Mouse (Mus musculus) neural tube, embryonic 15.5 days (tissue): ENCODE data around the gene Pear1. TPM values are rescaled to one million over a fixed set of nuclear protein-coding genes. Genes with fewer than 3 reads are reported as not detected.

Source experiments
- ATAC-seq: fragments of 200-750 bp; cut with Nextera tagmentation; 2 replicates; pipeline ENCODE4 v1.8.0; 2017; ENCODE audit warnings: mild to moderate bottlenecking, moderate TSS enrichment, moderate library complexity; ENCODE audit not compliant: low FRiP score
- H3K27ac ChIP-seq: fragments of 300-500 bp; sonication (generic); replicated peaks from 2 replicates; pipeline ENCODE4 v1.5.1; 2015; ENCODE audit warnings: mild to moderate bottlenecking, inconsistent platforms
- H3K27me3 ChIP-seq: fragments of 300-500 bp; sonication (generic); replicated peaks from 2 replicates; pipeline ENCODE4 v1.6.1; 2015; ENCODE audit warnings: inconsistent platforms
- H3K36me3 ChIP-seq: fragments of 300-500 bp; sonication (generic); 2 replicates; pipeline ENCODE4 v1.6.1; 2015; ENCODE audit warnings: inconsistent platforms
- H3K4me1 ChIP-seq: fragments of 300-500 bp; sonication (generic); 2 replicates; pipeline ENCODE4 v1.6.1; 2015; ENCODE audit warnings: inconsistent platforms
- H3K4me2 ChIP-seq: fragments of 300-500 bp; sonication (generic); 2 replicates; pipeline ENCODE4 v1.6.1; 2015; ENCODE audit warnings: inconsistent platforms, mild to moderate bottlenecking, moderate library complexity
- H3K4me3 ChIP-seq: fragments of 300-500 bp; sonication (generic); replicated peaks from 2 replicates; pipeline ENCODE4 v1.5.1; 2015; ENCODE audit warnings: mild to moderate bottlenecking, inconsistent platforms
- H3K9ac ChIP-seq: fragments of 300-500 bp; sonication (generic); replicated peaks from 2 replicates; pipeline ENCODE4 v1.6.1; 2015; ENCODE audit warnings: mild to moderate bottlenecking, inconsistent platforms
- H3K9me3 ChIP-seq: fragments of 300-500 bp; sonication (generic); replicated peaks from 2 replicates; pipeline ENCODE4 v1.6.1; 2016; ENCODE audit warnings: inconsistent platforms
- whole genome bisulfite sequencing: fragments of 180-500 bp; shearing (Covaris S2); methylation state at CpG from one replicate; pipeline ENCODE4 v1.1.7; 2015; ENCODE audit warnings: mixed read lengths; 5-methylcytosine and 5-hydroxymethylcytosine counted together
- polyA plus RNA-seq: library from polyadenylated mRNA; unstranded; fragments of >200 nt; fragmentation: Nextera tagmentation; extraction: Ambion mirVana; gene quantifications from 2 replicates; pipeline ENCODE4 v1.2.1, GENCODE M21; 2015

Pear1 gene
- polyA plus RNA-seq, 1 experiment from 2014 or later, result 9.1 TPM

DNA sequence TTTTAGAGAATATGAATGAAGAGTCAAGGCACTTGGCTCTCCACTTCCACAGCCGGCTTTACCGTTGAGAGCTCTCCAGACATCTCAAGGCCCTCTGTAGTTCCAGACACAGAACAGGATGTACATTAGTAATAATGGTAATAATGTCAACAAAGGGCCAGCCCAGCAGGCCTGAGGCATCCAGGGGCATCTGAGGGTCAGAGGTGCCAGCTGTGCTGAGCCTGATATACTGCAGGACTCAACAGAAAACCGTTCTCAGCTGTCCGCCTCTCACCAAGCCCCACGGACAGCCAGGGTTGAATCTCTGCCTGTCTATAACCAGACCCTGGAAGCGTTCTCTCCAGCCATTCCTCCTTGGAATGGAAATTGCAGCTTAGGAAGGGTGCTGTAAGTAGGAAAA, 99.5 kb downstream of the Pear1 start:
- H3K4me2 ChIP-seq, result no peak overlapping the region
- H3K4me1 ChIP-seq, result no peaks in the 10 kb centered on the region
- no peak overlapping the region for H3K9ac ChIP-seq
- no peak overlapping the region for H3K27ac ChIP-seq
- H3K4me3 ChIP-seq, result no peak overlapping the region
- peaks cover 92% of the 10 kb centered on the region for H3K36me3 ChIP-seq
- H3K27me3 ChIP-seq, result no peaks in the 10 kb centered on the region
- H3K9me3 ChIP-seq, result no peaks in the 10 kb centered on the region
- WGBS, result 77% methylated on average over 6 of the region's 6 CpGs
- no peak for ATAC-seq

DNA sequence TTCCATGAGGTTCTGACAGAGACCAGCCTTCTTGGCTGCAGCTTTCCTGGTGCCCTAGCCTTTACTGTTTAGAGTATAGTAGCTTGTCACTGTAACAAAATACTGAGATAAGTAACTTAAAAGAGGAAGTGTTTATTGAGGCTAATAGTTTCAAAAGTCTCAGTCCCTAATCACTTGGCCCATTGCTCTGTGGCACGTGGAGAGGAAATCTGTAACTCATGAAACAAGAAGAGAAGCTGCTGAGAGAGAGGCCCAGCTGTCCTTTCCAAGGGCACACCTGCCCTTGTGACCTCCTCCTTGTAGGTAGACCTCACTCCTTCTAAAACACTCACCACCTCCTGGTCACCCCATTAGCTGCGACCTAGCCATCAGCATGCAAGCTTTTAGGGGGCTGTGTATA, 105.6 kb downstream of the Pear1 start:
- H3K9me3 ChIP-seq, result no peaks in the 10 kb centered on the region
- no peak overlapping the region for H3K4me3 ChIP-seq
- 95% methylated on average over 2 of the region's 2 CpGs for WGBS
- peaks cover 93% of the 10 kb centered on the region for H3K36me3 ChIP-seq
- H3K9ac ChIP-seq, result no peak overlapping the region
- no peaks in the 10 kb centered on the region for H3K4me1 ChIP-seq
- no peak overlapping the region for H3K27ac ChIP-seq
- no peak overlapping the region for H3K4me2 ChIP-seq
- no peak for ATAC-seq
- no peaks in the 10 kb centered on the region for H3K27me3 ChIP-seq

Other genes with a start within 250 kb of the Pear1 start
- gene Arhgef11, start 206.7 kb downstream of the Pear1 start, polyA plus RNA-seq, result 19.5 and 19.6 TPM in 2 replicates
- gene Lrrc71, start 75.7 kb downstream of the Pear1 start, polyA plus RNA-seq, result 0.44 and 1.0 TPM in 2 replicates
- 41.2 and 50.1 TPM in 2 replicates for gene Ntrk1, start 29.1 kb downstream of the Pear1 start, polyA plus RNA-seq
- 1.1 and 2.0 TPM in 2 replicates for gene Insrr, start 27.4 kb downstream of the Pear1 start, polyA plus RNA-seq
- 5.0 TPM in 1 of 2 replicates, not detected in the other for gene Sh2d2a, start 22.4 kb upstream of the Pear1 start, polyA plus RNA-seq
- gene Prcc, start 61.3 kb upstream of the Pear1 start, polyA plus RNA-seq, result 16.2 and 17.5 TPM in 2 replicates
- 137 and 160 TPM in 2 replicates for gene Hdgf, start 82.0 kb upstream of the Pear1 start, polyA plus RNA-seq
- gene Mrpl24, start 95.2 kb upstream of the Pear1 start, polyA plus RNA-seq, result 51.0 and 59.5 TPM in 2 replicates
- 21.6 and 31.7 TPM in 2 replicates for gene Isg20l2, start 106.0 kb upstream of the Pear1 start, polyA plus RNA-seq
- 19.3 and 19.7 TPM in 2 replicates for gene Rrnad1, start 106.4 kb upstream of the Pear1 start, polyA plus RNA-seq
- gene Crabp2, start 124.4 kb upstream of the Pear1 start, polyA plus RNA-seq, result 81.1 and 86.0 TPM in 2 replicates
- gene Nes, start 146.8 kb upstream of the Pear1 start, polyA plus RNA-seq, result 22.5 and 22.8 TPM in 2 replicates
- gene Bcan, start 175.9 kb upstream of the Pear1 start, polyA plus RNA-seq, result 127 and 139 TPM in 2 replicates
- 0.34 and 0.90 TPM in 2 replicates for gene Hapln2, start 203.3 kb upstream of the Pear1 start, polyA plus RNA-seq
- gene Gpatch4, start 218.8 kb upstream of the Pear1 start, polyA plus RNA-seq, result 36.6 and 42.6 TPM in 2 replicates
- 155 and 159 TPM in 2 replicates for gene Naxe, start 234.2 kb upstream of the Pear1 start, polyA plus RNA-seq